Mouse (Mus musculus): Measurements from ENCODE around the gene Mettl17. TPM values are rescaled to one million over a fixed set of nuclear protein-coding genes. Genes with fewer than 3 reads are reported as not detected.
A peak's percentile ranks its signal among the peaks of the same experiment; 100 is the strongest.
"Not testable (repeated sequence)": the region's sequence is repeated elsewhere in the genome, so short reads cannot be mapped to it uniquely, and the experiment has no call there.

Mettl17 gene
- polyA plus RNA-seq (2016; fragmentation: Nextera tagmentation; extraction: Ambion mirVana): 40.6 and 46.3 TPM in 2 replicates

DNA sequence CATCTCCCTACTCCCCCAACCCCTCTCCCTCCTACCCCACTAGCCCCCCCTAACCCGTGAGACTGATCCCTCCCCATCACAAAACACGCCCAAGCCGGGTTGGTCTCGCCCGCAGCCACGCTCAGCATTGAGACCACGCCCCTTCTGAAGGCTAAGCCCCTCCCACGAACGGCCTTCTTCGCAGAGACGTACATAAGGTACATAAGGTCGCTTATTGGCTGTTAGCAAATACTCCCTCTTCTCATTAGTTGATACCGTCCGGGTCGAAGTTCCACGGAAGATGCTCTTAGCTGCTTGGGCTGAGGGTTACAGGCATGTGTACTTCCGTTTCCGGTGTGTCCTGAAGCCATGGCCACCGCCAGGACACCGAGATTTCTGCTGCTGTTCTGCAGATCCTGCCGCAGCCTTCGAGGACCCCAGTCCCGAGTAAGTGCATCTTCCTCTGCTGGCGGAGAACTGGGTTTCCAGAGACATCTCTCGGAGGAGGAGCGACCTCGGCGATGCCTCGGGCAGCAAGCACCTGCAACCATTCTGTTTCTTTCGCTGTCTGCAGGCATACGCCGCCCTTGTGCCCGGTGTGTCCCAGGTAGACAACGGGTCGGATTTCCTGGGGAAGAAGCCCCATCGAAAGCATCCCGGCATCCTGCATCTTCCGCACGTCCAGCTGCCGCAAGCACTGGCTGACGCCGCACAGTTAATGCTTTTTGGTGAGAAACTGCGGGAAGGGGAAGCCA is at the start of gene Mettl17:
Gene Mettl17 (plus strand): TSS at position 245 of the 734 bp plus-strand sequence.
- Histone ChIP-seq H3K36me3 (peaks cover 39% of the 10 kb centered on the region), H3K4me3 (peak within 1 kb of the TSS; percentile 78)
- WGBS: under 1% methylated on average over 43 of the region's 43 CpGs

DNA sequence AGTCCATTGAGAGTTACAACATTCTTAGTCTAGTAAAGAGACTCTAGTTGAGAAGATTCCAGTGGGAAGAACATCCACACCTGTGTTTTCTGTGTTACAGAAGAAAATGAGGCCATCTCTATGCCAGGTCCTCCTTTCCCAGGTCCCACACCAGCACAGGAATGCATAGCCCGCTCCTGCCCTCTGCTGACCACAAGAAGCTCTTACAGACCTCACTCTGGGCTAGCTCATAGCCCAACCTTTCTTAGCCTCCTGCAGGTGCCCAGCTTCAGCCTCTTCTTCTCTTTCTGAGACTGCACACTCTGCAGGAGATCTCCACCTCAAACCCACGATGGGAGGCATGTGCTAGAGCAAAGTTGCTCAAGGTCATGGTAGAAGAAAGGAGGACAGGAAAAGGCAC is 46.2 kb upstream of the Mettl17 start:
- not testable (repeated sequence) for H3K27ac ChIP-seq (replicated peaks); H3K36me3 ChIP-seq; H3K9me3 ChIP-seq (replicated peaks); H3K4me1 ChIP-seq; DNase-seq (ENCODE audit: low spot score); H3K4me3 ChIP-seq; H3K27me3 ChIP-seq (ENCODE audit: low read depth, poor library complexity, severe bottlenecking)
- WGBS: 22% methylated on average over 2 of the region's 2 CpGs

More for the DNA sequence above, at the start of gene Mettl17:
- DNase-seq (ENCODE audit: low spot score): peak; percentile 95
- peaks cover 18% of the 10 kb centered on the region for H3K4me1 ChIP-seq
- H3K27ac ChIP-seq (replicated peaks): peak within 1 kb of the TSS; percentile 92
- H3K27me3 ChIP-seq (ENCODE audit: low read depth, poor library complexity, severe bottlenecking): no peaks in the 10 kb centered on the region
- no peaks in the 10 kb centered on the region for H3K9me3 ChIP-seq (replicated peaks)

GRCm38 (mm10) chr14:51842250-51842649 is 42.4 kb upstream of the Mettl17 start:
- no peaks in the 10 kb centered on the region for H3K4me1 ChIP-seq
- H3K27me3 ChIP-seq (ENCODE audit: low read depth, poor library complexity, severe bottlenecking): no peaks in the 10 kb centered on the region
- H3K4me3 ChIP-seq: no peak overlapping the region
- no peak overlapping the region for H3K27ac ChIP-seq (replicated peaks)
- no peaks in the 10 kb centered on the region for H3K9me3 ChIP-seq (replicated peaks)
- no peaks in the 10 kb centered on the region for H3K36me3 ChIP-seq
- no peak for DNase-seq (ENCODE audit: low spot score)
- 86% methylated on average over 1 of the region's 1 CpGs for WGBS

DNA sequence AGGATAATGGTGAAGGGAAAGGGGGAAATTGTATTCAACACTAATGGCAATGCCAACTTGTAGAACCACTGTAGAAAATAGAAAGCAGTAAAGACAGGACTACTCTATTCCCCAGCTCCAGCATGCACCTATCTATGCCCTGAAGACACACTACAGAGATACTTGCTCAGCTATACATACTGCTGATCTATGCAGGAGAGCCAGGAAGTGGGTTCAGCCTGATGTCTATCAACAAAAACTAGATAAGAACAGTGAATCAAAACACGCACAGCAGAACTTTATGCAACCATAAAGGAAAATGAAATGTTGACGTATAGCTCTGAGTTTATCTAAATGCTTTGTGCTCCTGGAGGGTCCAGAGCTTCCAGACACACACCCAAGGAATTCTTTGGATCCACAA is 41.9 kb upstream of the Mettl17 start:
- Histone ChIP-seq H3K9me3 (replicated peaks) (no peaks in the 10 kb centered on the region), H3K27me3 (ENCODE audit: low read depth, poor library complexity, severe bottlenecking) (no peaks in the 10 kb centered on the region), H3K36me3 (no peaks in the 10 kb centered on the region), H3K4me3 (no peak overlapping the region), H3K4me1 (no peaks in the 10 kb centered on the region), H3K27ac (replicated peaks) (no peak overlapping the region)
- no peak for DNase-seq (ENCODE audit: low spot score)
- WGBS: 98% methylated on average over 2 of the region's 2 CpGs

- no peaks in the 10 kb centered on the region for H3K4me1 ChIP-seq
- DNase-seq (ENCODE audit: low spot score): no peak
- H3K9me3 ChIP-seq (replicated peaks): no peaks in the 10 kb centered on the region
- H3K27ac ChIP-seq (replicated peaks): no peak overlapping the region
- H3K36me3 ChIP-seq: no peaks in the 10 kb centered on the region
- H3K27me3 ChIP-seq (ENCODE audit: low read depth, poor library complexity, severe bottlenecking): no peaks in the 10 kb centered on the region
- no peak overlapping the region for H3K4me3 ChIP-seq
These were observed 40.8 kb upstream of the Mettl17 start for GRCm38 (mm10) chr14:51843882-51844281.

GRCm38 (mm10) chr14:51846566-51846965 is 38.1 kb upstream of the Mettl17 start:
- Histone ChIP-seq H3K27me3 (ENCODE audit: low read depth, poor library complexity, severe bottlenecking) (no peaks in the 10 kb centered on the region), H3K27ac (replicated peaks) (no peak overlapping the region), H3K36me3 (no peaks in the 10 kb centered on the region), H3K9me3 (replicated peaks) (no peaks in the 10 kb centered on the region), H3K4me1 (no peaks in the 10 kb centered on the region), H3K4me3 (no peak overlapping the region)
- DNase-seq (ENCODE audit: low spot score): no peak
- WGBS: 77% methylated on average over 3 of the region's 3 CpGs

DNA sequence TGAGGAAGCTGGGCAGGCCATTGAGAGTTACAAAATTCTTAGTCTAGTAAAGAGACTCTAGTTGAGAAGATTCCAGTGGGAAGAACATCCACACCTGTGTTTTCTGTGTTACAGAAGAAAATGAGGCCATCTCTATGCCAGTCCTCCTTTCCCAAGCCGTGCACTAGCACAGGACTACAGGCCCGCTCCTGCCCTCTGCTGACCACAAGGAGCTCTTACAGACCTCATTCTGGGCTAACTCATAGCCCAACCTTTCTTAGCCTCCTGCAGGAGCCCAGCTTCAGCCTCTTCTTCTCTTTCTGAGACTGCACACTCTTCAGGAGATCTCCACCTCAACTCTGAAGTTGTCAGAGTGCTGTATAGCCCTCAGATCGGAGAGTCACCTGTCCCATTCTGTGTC is 33.6 kb upstream of the Mettl17 start:
- peak; percentile 28 for DNase-seq (ENCODE audit: low spot score)
- H3K36me3 ChIP-seq; H3K9me3 ChIP-seq (replicated peaks); H3K27ac ChIP-seq (replicated peaks); H3K27me3 ChIP-seq (ENCODE audit: low read depth, poor library complexity, severe bottlenecking); H3K4me3 ChIP-seq; H3K4me1 ChIP-seq: not testable (repeated sequence)
- WGBS: 54% methylated on average over 3 of the region's 3 CpGs

- Histone ChIP-seq H3K4me1 (no peaks in the 10 kb centered on the region), H3K4me3 (no peak within 1 kb of the TSS), H3K9me3 (replicated peaks) (no peaks in the 10 kb centered on the region), H3K27me3 (ENCODE audit: low read depth, poor library complexity, severe bottlenecking) (no peaks in the 10 kb centered on the region), H3K27ac (replicated peaks) (no peak within 1 kb of the TSS), H3K36me3 (no peaks in the 10 kb centered on the region)
- no peak for DNase-seq (ENCODE audit: low spot score)
These were observed 31.2 kb upstream of the Mettl17 start, which contains the start of gene Ear6 for GRCm38 (mm10) chr14:51853399-51853798. Gene Ear6, plus strand, starts transcription at chr14:51853699.

- H3K27ac ChIP-seq (replicated peaks); H3K4me1 ChIP-seq; H3K36me3 ChIP-seq; H3K4me3 ChIP-seq; DNase-seq (ENCODE audit: low spot score); H3K27me3 ChIP-seq (ENCODE audit: low read depth, poor library complexity, severe bottlenecking); H3K9me3 ChIP-seq (replicated peaks): not testable (repeated sequence)
- WGBS: 89% methylated on average over 7 of the region's 7 CpGs
These were observed 29.4 kb upstream of the Mettl17 start for GRCm38 (mm10) chr14:51855280-51855679.

DNA sequence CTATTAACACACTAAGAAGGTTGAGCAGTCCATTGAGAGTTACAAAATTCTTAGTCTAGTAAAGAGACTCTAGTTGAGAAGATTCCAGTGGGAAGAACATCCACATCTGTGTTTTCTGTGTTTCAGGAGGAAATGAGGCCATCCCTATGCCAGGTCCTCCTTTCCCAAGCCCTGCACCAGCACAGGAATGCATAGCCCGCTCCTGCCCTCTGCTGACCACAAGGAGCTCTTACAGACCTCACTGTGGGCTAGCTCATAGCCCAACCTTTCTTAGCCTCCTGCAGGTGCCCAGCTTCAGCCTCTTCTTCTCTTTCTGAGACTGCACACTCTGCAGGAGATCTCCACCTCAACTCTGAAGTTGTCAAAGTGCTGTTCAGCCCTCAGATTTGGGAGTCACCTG is 21.0 kb upstream of the Mettl17 start:
- not testable (repeated sequence) for H3K27ac ChIP-seq (replicated peaks); H3K9me3 ChIP-seq (replicated peaks); H3K4me3 ChIP-seq; H3K4me1 ChIP-seq; H3K27me3 ChIP-seq (ENCODE audit: low read depth, poor library complexity, severe bottlenecking); H3K36me3 ChIP-seq
- peak; percentile 25 for DNase-seq (ENCODE audit: low spot score)
- WGBS: 14% methylated on average over 1 of the region's 1 CpGs

GRCm38 (mm10) chr14:51870756-51871155 is 13.9 kb upstream of the Mettl17 start:
- WGBS: 81% methylated on average over 2 of the region's 2 CpGs
- no peaks in the 10 kb centered on the region for H3K4me1 ChIP-seq

DNA sequence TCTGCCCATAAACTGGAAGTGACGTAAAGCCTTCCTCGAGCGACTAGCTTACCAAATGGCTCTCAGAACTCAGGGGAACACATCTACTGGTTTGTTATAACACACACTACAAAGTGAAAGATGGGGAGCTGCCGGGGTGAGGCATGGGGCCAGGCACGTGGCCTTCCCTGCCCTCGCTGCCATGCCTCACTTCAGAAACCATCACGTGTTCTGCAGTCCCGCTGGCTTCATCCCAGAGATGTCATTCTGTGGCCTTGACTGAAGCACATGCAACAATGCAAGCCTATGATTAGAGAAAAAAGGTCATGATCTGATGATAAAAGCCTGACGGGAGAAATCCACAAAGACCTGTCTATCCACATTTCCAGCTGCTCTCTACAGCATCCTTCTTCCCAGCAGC is 12.9 kb upstream of the Mettl17 start:
- Histone ChIP-seq H3K4me1 (no peaks in the 10 kb centered on the region), H3K36me3 (no peaks in the 10 kb centered on the region), H3K9me3 (replicated peaks) (no peaks in the 10 kb centered on the region), H3K4me3 (no peak overlapping the region), H3K27me3 (ENCODE audit: low read depth, poor library complexity, severe bottlenecking) (no peaks in the 10 kb centered on the region), H3K27ac (replicated peaks) (no peak overlapping the region)
- no peak for DNase-seq (ENCODE audit: low spot score)
- 86% methylated on average over 9 of the region's 9 CpGs for WGBS

More at GRCm38 (mm10) chr14:51870756-51871155, 13.9 kb upstream of the Mettl17 start:
- no peak for DNase-seq (ENCODE audit: low spot score)
- Histone ChIP-seq H3K36me3 (no peaks in the 10 kb centered on the region), H3K9me3 (replicated peaks) (no peaks in the 10 kb centered on the region), H3K27ac (replicated peaks) (no peak overlapping the region), H3K27me3 (ENCODE audit: low read depth, poor library complexity, severe bottlenecking) (no peaks in the 10 kb centered on the region), H3K4me3 (no peak overlapping the region)

DNA sequence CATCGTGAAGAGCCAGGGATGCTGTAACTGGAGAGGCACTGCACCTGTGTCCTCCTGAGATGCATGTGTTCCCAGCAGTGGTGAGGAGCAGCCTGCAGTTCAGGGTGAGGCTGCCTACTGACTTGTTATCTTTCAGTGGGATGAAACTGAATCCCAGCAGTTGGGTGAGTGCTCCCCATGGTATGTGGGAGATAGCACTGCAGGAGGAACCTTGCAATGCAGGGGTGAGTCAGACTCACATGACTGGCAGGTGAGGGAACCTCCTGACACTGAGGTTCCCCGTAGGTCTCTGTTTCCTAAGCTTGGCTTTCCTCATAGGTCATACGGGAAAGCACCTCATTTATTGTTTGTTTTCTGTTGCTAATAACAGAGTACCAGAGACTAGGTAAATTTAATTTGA is 7.1 kb upstream of the Mettl17 start:
- H3K36me3 ChIP-seq: no peaks in the 10 kb centered on the region
- no peak for DNase-seq (ENCODE audit: low spot score)
- WGBS: 90% methylated on average over 3 of the region's 3 CpGs
- no peaks in the 10 kb centered on the region for H3K27me3 ChIP-seq (ENCODE audit: low read depth, poor library complexity, severe bottlenecking)
- no peak overlapping the region for H3K4me3 ChIP-seq
- no peaks in the 10 kb centered on the region for H3K9me3 ChIP-seq (replicated peaks)
- H3K27ac ChIP-seq (replicated peaks): no peak overlapping the region
- no peaks in the 10 kb centered on the region for H3K4me1 ChIP-seq
